26 mouse cellular contexts compared by ENCODE assay signal in the genomic region with DNA sequence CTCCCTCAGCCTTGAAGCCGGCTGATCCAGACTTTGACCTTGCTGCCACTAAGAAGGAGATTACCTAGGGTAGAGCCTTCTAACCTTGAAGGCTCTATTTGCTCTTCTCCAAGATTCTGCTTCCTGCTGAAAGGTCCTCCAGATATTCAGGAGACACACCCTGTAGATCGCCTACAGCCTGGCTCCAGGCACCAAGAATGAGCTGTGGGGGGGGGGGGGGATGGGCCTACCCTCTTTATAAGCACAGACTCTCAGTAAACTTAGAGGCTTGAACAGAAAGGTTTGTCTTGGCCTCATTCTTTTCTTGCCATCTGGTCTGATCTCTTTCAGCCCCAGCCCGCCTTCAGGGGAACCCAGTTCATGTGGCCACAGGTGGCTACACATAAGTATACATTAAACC.
DNase-seq lines count a peak whose midpoint lies in the region; ATAC-seq and TF ChIP-seq lines count a peak whose summit lies in the region.
"Had no signal": no experiment of that assay in that cellular context is flagged by ENCODE, and none has a peak within 500 bp of the region (broad histone marks: within the 10 kb centered on the region; RNA-seq: fewer than 3 reads in every experiment).

No protein-coding gene starts in this region.

- no peak for TF ChIP-seq CTCF in stomach, postnatal 0 days (IDR thresholded peaks at IDR 0.05; ENCODE audit: low read depth)

- H3K27ac ChIP-seq in stomach, postnatal 0 days (replicated peaks) = no peak overlapping the region

- DNase-seq in ES-CJ7 (ENCODE audit: low read depth, low spot score) = peak; percentile 29
- peak; percentile 68 for DNase-seq in R1 (ENCODE audit: low read depth, low spot score)
- DNase-seq in ZHBTc4 (ENCODE audit: low read depth, low spot score) = peak; percentile 56
- DNase-seq in stomach, postnatal 0 days (ENCODE audit: low spot score) = peak; percentile 15
- DNase-seq in adrenal gland, postnatal 4 days (ENCODE audit: low spot score in 2 of 2) = no peak
- no peak for DNase-seq in cerebellum, postnatal 36 days
- no peak for DNase-seq in kidney, adult 9 months
- DNase-seq in kidney, postnatal 14 days = no peak
- DNase-seq: adrenal gland, adult 2 months; adrenal gland, adult 8-10 months; adrenal gland, postnatal 10 days; adrenal gland, postnatal 14 days; adrenal gland, postnatal 25 days; adrenal gland, postnatal 36 days; B cell, adult 2 months; cerebellum, adult 11 months; cerebellum, adult 11-12 months; cerebellum, adult 18-20 months; cerebellum, adult 2 months; cerebellum, adult 8-10 months; cerebellum, adult 9-10 months had no signal

- H3K36me3 ChIP-seq in stomach, postnatal 0 days (ENCODE audit: control insufficient read depth, insufficient read depth, low read length) = no peaks in the 10 kb centered on the region
- H3K36me3 ChIP-seq: G1E had no signal

- WGBS in stomach, postnatal 0 days = 62% methylated on average over 3 of the region's 3 CpGs

- no peaks in the 10 kb centered on the region for H3K27me3 ChIP-seq in stomach, postnatal 0 days (ENCODE audit: control insufficient read depth, insufficient read depth, low read length)
- H3K27me3 ChIP-seq: CH12.LX, Patski had no signal

- H3K4me1 ChIP-seq in stomach, postnatal 0 days (replicated peaks; ENCODE audit: control insufficient read depth, insufficient read depth) = no peaks in the 10 kb centered on the region

- no peak for ATAC-seq in stomach, postnatal 0 days (ENCODE audit: low FRiP score, low TSS enrichment)
- ATAC-seq: activated CD4-positive, CD25-positive, alpha-beta regulatory T cell, adult 4 months; CD4-positive, CD25-positive, alpha-beta regulatory T cell, adult 4 months; Patski had no signal

- TF ChIP-seq EP300 in stomach, postnatal 0 days (optimal IDR thresholded peaks at IDR 0.05) = no peak

- no peaks in the 10 kb centered on the region for H3K9me3 ChIP-seq in stomach, postnatal 0 days (ENCODE audit: control insufficient read depth, low read length)
- H3K9me3 ChIP-seq: G1E had no signal

- no peak overlapping the region for H3K9ac ChIP-seq in stomach, postnatal 0 days (ENCODE audit: low read length)

- H3K4me2 ChIP-seq in stomach, postnatal 0 days (replicated peaks; ENCODE audit: low read depth) = no peak overlapping the region

- no peak overlapping the region for H3K4me3 ChIP-seq in stomach, postnatal 0 days (ENCODE audit: low read depth, low read length)

Comparison
In these comparisons a context has a peak if more than half of its experiments do, and no peak if none do; other contexts are left out.
1. DNase-seq: peak in ES-CJ7 (single experiment), R1 (single experiment), ZHBTc4 (single experiment) and stomach, postnatal 0 days (single experiment); none in adrenal gland, postnatal 4 days (0 of 2), cerebellum, postnatal 36 days (0 of 2), kidney, adult 9 months (single experiment) and kidney, postnatal 14 days (single experiment).